Mouse (Mus musculus) urinary bladder, postnatal 25 days (tissue): ENCODE measurements around the gene Rasgef1b.

Experiments
- DNase-seq: peaks from one replicate; pipeline ENCODE4 v3.0.0; 2022; ENCODE audit warnings: low spot score

Rasgef1b gene

DNA sequence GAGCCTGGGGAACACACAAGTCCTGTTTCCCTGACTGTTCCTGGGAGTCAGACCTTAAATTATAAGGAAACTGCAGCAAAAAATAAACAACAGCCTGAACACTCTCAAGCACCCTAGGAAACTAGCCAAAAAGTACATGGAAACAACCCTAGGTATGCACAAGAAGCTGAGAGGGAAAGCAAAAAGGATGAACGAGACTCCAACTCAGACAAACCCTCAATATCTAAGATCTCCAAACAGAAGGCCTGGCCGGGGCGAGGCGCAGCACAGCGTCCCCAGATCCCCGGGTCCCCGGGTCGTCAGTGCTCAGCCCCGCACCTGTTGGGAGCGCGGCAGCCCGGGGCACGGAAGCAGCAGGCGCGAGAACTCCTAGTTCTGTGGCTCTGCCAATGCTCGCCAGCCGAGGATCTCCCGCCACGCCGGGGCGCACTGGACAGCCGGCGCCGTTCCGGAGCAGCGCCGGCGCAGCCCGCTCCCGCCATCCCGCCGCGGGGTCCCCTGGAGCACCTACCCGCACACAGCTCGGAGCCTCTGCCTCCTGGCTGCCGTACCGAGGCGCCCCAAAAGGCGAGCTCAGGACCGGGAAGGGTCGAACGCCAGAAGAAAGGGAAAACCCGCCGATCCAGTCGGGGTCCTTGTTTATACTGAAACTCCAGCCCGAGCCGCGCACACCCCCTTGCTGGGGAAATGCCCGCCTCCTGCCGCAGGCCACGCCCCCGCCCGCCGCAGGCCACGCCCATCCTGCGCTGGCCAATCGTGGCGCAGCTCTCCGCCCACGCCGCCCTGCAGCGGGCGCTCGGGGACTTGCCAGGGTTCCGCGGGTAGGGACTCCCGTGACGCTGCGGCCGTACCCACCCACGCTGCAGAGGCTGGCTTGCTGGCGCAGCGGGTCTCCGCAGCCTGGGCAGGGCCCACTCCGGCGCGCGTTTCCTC lies 476.4 kb downstream of the Rasgef1b start:
- peak; percentile 96 for DNase-seq

- no peak for DNase-seq
Observed at GRCm38 (mm10) chr5:99251379-99252202, 477.3 kb downstream of the Rasgef1b start.

- peak; percentile 13 for DNase-seq
Observed at GRCm38 (mm10) chr5:99250820-99251219, 478.0 kb downstream of the Rasgef1b start.

GRCm38 (mm10) chr5:99248501-99248900 lies 480.4 kb downstream of the Rasgef1b start:
- DNase-seq: peak; percentile 97

GRCm38 (mm10) chr5:99247915-99248314 lies 480.9 kb downstream of the Rasgef1b start:
- DNase-seq: no peak

GRCm38 (mm10) chr5:99247441-99247840 lies 481.4 kb downstream of the Rasgef1b start:
- no peak for DNase-seq

DNA sequence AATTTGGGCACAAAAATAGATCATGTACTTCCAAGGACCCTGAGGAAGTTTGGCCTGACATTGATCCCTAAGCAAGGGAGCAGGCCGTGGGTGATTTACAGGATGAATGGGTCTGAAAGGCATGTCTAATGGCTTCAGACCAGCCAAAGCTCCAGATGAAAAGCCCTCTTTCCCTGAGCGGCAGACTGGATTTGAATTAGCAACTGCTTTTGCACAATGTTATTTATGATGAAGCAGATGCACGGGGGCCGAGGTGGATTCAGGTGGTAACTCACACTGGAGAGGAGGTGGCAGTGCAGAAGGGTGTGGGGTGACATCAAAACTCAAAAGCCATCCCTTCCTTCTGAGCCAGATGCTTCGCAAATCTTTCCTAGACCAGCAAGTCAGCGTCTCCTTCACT lies 481.9 kb downstream of the Rasgef1b start:
- no peak for DNase-seq

GRCm38 (mm10) chr5:99241988-99242740 lies 486.7 kb downstream of the Rasgef1b start:
- DNase-seq: no peak

- DNase-seq: no peak
Observed at GRCm38 (mm10) chr5:99240501-99240900, 488.4 kb downstream of the Rasgef1b start.

DNA sequence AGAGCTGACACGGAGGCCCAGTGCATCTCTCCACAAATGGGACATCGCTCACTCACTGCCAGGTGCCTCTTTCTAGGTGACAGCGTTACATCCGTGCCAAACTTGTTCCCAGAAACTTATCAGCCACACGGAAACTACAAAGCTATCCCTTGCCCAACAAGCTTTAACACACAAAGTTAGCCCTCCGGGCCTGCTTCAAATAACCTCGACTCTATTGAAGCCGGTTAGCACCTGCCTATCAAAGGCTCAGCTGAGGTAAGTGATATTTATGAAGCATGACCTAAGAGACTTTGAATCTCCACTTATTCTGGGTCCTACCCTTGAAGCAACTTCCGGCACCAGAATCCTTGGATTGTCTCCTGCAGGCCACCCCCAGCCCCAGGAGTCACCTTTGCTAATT lies 489.2 kb downstream of the Rasgef1b start:
- no peak for DNase-seq

GRCm38 (mm10) chr5:99238150-99238549 lies 490.7 kb downstream of the Rasgef1b start:
- DNase-seq: no peak

GRCm38 (mm10) chr5:99236888-99237752 lies 491.7 kb downstream of the Rasgef1b start:
- DNase-seq: no peak

DNA sequence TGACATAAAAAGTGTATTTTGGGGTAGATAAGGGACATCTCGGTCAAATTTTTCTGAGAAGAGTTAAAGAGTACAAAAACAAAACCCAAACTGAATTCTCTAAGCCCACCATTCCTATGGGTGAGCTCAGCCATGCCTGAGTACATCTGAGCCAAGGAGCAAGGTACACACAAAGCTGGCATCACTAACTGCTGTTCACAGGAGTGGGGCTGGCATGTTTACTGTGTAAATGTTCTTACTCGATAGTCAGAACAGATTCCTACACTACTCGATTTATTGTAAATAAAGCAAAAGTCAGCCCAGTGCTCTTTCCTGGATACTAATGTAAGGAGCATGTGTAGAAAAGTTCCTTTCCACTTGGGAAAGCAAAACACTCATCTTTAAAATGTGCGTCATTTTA lies 492.4 kb downstream of the Rasgef1b start:
- DNase-seq: no peak

DNA sequence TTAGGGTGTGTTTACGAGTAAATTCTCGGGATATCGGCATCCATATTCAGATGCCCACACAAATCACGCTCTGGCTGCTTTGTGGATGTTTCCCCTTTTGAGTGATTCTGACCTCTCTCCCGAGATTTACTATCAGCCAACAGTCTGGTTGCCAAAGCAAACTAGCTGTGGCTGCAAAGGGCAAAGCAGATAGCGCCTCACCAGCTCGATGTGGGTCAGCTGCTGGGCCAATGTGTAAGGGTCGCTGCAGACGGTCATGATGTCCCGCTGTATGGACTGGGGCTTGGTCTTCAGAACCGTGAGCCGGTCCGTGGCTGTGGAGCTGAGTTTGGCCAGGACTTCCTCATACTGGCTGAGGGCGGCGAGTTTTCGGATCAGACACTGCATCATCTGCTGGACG lies 494.6 kb downstream of the Rasgef1b start:
- DNase-seq: no peak

- DNase-seq: no peak
Observed at GRCm38 (mm10) chr5:99233176-99233575, 495.7 kb downstream of the Rasgef1b start.

GRCm38 (mm10) chr5:99232410-99232809 lies 496.5 kb downstream of the Rasgef1b start:
- DNase-seq: no peak

- DNase-seq: no peak
Observed at GRCm38 (mm10) chr5:99230476-99230875, 498.4 kb downstream of the Rasgef1b start.

GRCm38 (mm10) chr5:99227361-99227760 lies 501.5 kb downstream of the Rasgef1b start:
- no peak for DNase-seq

- DNase-seq: no peak
Observed at GRCm38 (mm10) chr5:99224571-99225011, 504.3 kb downstream of the Rasgef1b start.

- no peak for DNase-seq
Observed at GRCm38 (mm10) chr5:99223869-99224498, 504.9 kb downstream of the Rasgef1b start.

DNA sequence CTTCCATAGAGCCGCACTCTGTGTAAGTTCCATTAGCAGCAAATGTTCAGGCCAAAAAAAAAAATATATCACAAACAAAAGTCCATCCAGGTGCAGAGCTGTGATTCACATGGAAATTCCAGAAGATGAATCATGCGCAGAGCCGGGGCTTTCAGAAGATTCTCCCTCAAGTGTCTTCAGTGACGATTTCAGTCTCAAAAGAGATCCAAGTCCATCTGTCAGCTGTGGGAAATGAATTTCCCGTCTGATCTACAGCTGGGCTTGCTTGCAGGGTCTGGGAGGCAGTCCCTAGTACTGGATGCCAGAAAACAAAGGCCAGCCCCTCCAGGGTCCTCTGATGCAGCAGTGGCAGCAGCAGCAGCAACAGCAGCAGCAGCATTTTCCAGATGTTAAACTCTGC lies 510.5 kb downstream of the Rasgef1b start:
- DNase-seq: no peak
